Mouse (Mus musculus) C2C12 (cell line): ENCODE data around the gene Gm20532. TPM values are rescaled to one million over a fixed set of nuclear protein-coding genes. Genes with fewer than 3 reads are reported as not detected.

Experiments used
- H3K27me3 ChIP-seq: one replicate; pipeline ENCODE4 v1.6.1; 2011; ENCODE audit not compliant: control insufficient read depth, insufficient read depth, insufficient read length
- H3K36me3 ChIP-seq: one replicate; pipeline ENCODE4 v1.6.1; 2011; ENCODE audit not compliant: control insufficient read depth, insufficient read depth
- H3K4me3 ChIP-seq: one replicate; pipeline ENCODE4 v1.5.1; 2011; ENCODE audit warnings: mild to moderate bottlenecking, control low read depth; ENCODE audit not compliant: poor library complexity, insufficient read depth, severe bottlenecking
- H3K79me2 ChIP-seq: one replicate; pipeline ENCODE4 v1.6.1; 2011; ENCODE audit not compliant: control insufficient read depth, insufficient read depth
- H3K79me3 ChIP-seq: one replicate; pipeline ENCODE4 v1.6.1; 2011; ENCODE audit warnings: low read depth, control low read depth
- H3ac ChIP-seq: one replicate; pipeline ENCODE3; 2011; ENCODE audit warnings: low read depth; ENCODE audit not compliant: control insufficient read depth, insufficient read length
- CEBPB ChIP-seq: IDR thresholded peaks from one replicate; pipeline ENCODE4 v1.6.1; 2011; ENCODE audit warnings: low read depth, mild to moderate bottlenecking, control low read depth, moderate library complexity
- CTCF ChIP-seq: IDR thresholded peaks from one replicate; pipeline ENCODE4 v1.5.1; 2011; ENCODE audit not compliant: control insufficient read depth, insufficient read depth, insufficient read length
- FOSL1 ChIP-seq: IDR thresholded peaks from one replicate; pipeline ENCODE4 v1.8.0; 2011; ENCODE audit warnings: mild to moderate bottlenecking, low read length; ENCODE audit not compliant: poor library complexity, insufficient read depth, severe bottlenecking
- MAX ChIP-seq: IDR thresholded peaks from one replicate; pipeline ENCODE4 v1.6.1; 2011; ENCODE audit warnings: mild to moderate bottlenecking, control low read depth
- MYOD1 ChIP-seq: IDR thresholded peaks from one replicate; pipeline ENCODE4 v1.6.1; 2011; ENCODE audit warnings: low read depth; ENCODE audit not compliant: control insufficient read depth, insufficient read length
- MYOG ChIP-seq: IDR thresholded peaks from one replicate; pipeline ENCODE4 v1.6.1; 2011; ENCODE audit not compliant: control insufficient read depth, insufficient read length; ENCODE audit errors: extremely low read depth
- USF1 ChIP-seq: IDR thresholded peaks from one replicate; pipeline ENCODE4 v1.6.1; 2011; ENCODE audit warnings: low read depth, mild to moderate bottlenecking, control low read depth, moderate library complexity
- polyA plus RNA-seq: library from polyadenylated mRNA; unstranded; fragments of >200 nt; fragmentation: generic; extraction: Trizol; gene quantifications from one replicate; pipeline ENCODE4 v1.2.1, GENCODE M21; 2012; ENCODE audit warnings: missing spikeins

Gm20532 gene
- polyA plus RNA-seq, 1 experiment, result not detected

DNA sequence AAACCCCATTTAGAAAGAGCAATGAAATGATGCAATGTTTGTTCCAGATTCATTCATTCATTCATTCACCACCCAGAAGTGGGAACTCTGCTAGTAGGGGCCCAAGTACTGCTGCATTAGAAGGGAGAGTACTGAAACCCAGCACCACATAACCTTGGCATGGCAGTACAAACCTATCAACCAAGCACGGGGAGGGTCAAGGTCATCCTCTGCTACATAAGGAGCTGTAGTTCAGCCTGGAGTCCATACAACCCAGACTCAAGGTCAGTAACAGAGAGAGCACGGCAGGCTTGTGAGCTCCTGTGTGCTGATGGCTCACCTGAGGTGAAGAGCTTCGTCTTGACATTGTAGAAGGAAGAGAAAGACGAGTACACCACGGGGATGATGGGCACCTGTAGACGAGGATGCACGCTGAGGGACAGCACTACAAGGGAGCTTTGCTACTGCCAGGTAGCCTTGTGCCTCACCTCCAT, 8.1 kb downstream of the Gm20532 start:
- no peak overlapping the region for H3ac ChIP-seq
- TF ChIP-seq USF1 (no peak), CEBPB (no peak), FOSL1 (no peak)
- H3K79me3 ChIP-seq, result no peaks in the 10 kb centered on the region
- H3K4me3 ChIP-seq, result no peak overlapping the region
- H3K27me3 ChIP-seq, result no peaks in the 10 kb centered on the region
- no peaks in the 10 kb centered on the region for H3K79me2 ChIP-seq
- H3K36me3 ChIP-seq, result peaks cover 16% of the 10 kb centered on the region

DNA sequence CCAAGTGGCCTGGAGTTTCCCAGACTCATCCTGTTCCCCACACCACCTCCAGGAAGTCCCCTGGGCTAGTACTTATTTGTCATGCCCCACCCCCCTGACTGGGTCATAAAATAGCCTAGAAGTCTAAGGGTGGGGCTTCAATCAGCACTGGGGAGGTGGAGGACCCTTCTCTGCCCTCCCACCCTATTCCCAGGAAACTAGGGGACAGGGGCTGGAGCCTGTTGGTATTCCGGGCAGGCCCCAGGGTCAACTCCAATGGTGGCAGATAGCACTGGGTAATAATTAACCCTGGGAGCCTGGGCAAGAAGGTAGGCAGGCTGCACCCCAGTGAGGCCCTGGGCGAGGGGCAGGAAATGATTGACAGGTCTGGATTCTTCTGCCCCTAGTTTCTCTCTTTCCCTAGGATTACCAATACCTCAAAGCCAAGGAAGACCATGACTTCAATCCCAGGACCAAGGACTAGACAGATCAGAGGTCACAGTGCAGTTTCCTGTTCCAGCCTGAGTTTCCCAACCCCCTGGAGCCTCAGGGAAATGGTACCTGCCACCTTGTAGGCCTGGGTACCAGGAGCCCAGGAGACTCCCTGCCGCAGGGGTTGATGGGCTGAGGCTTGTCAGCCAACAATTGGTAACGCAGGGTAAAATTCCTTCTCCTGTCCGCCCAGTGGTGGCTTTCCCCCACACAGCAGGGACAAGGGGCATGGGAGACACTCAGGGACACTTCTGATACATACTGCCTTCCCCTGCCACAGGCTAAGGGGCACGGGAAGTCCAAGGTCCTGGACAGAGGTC, 8.7 kb downstream of the Gm20532 start:
- TF ChIP-seq USF1, result no peak
- no peak for TF ChIP-seq MYOG
- no peak for TF ChIP-seq MAX
- no peak for TF ChIP-seq MYOD1
- TF ChIP-seq CEBPB, result no peak
- no peak for TF ChIP-seq CTCF
- no peak for TF ChIP-seq FOSL1
- Histone ChIP-seq H3K4me3 (no peak overlapping the region), H3ac (no peak overlapping the region)

DNA sequence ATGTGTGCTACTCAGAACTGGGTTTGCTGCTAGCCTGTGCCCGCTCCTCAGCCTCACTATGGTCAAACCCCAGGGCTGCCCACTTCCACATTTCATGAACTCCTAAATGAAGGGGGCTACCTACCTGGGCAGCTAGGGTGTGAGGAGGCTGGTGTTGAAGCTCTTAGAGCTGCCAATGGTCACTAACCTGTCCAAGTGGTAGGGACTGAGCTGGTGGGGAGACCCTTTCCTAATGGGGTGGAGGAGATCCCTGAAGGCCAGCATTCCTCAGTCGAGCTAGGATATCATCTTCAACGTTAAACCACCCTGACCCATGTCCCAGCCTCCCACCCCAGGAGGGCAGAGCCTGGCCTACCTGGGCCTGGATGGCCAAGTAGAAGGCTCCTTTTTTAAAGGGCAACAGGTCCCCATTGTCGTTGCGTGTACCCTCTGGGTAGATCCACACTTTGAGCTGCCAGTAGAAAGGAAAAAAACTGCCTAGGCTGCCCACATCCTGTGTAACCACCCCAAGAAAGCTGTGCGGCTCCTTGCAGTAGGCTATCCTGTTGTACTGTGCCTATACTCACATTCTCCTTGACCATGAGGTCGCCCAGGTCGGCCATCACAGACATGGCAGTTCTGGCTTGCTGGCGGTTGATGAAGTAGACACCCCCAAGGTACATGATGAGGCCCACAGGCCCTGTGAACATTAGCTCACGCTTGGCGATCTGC, 9.4 kb downstream of the Gm20532 start:
- Histone ChIP-seq H3K79me3 (no peaks in the 10 kb centered on the region), H3K36me3 (peaks cover 16% of the 10 kb centered on the region), H3K79me2 (peaks cover 5% of the 10 kb centered on the region), H3ac (no peak overlapping the region), H3K27me3 (no peaks in the 10 kb centered on the region), H3K4me3 (no peak overlapping the region)
- no peak for TF ChIP-seq USF1
- no peak for TF ChIP-seq MYOG
- TF ChIP-seq CEBPB, result no peak
- TF ChIP-seq MYOD1, result no peak
- TF ChIP-seq FOSL1, result no peak
- no peak for TF ChIP-seq CTCF
- TF ChIP-seq MAX, result no peak

More for the DNA sequence above, 8.7 kb downstream of the Gm20532 start:
- H3K36me3 ChIP-seq, result peaks cover 16% of the 10 kb centered on the region
- H3K79me2 ChIP-seq, result peaks cover 5% of the 10 kb centered on the region
- no peaks in the 10 kb centered on the region for H3K27me3 ChIP-seq
- no peaks in the 10 kb centered on the region for H3K79me3 ChIP-seq

DNA sequence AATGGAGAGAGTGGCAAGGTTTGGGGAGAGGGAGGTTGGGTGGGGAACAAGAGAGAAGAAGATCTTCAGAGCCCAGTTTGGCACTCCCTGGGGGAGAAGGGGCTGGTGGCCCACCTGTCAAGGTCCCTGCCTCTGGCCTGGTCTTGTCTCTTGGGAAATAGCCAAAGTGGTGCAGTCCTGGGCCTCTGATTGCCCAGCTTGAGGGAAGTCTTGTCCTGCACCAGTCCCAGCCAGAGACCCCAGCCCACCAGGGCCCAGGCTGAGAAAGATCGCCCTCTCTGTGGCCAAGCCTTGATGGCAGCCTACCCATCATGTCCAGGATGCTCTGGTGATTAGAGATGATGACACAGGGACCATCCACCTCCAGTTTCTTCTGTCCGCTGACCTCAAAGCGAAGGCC, 10.5 kb downstream of the Gm20532 start:
- no peak overlapping the region for H3ac ChIP-seq
- H3K27me3 ChIP-seq, result no peaks in the 10 kb centered on the region
- no peak for TF ChIP-seq FOSL1
- no peak for TF ChIP-seq USF1
- TF ChIP-seq MYOD1, result no peak
- TF ChIP-seq CEBPB, result no peak
- no peak for TF ChIP-seq MYOG
- no peak for TF ChIP-seq CTCF
- no peak for TF ChIP-seq MAX

GRCm38 (mm10) chr2:26597810-26598209, 11.4 kb downstream of the Gm20532 start:
- TF ChIP-seq CEBPB, result no peak
- no peak for TF ChIP-seq CTCF
- TF ChIP-seq USF1, result no peak
- no peak for TF ChIP-seq MAX
- no peak for TF ChIP-seq FOSL1
- TF ChIP-seq MYOD1, result no peak
- TF ChIP-seq MYOG, result no peak
- Histone ChIP-seq H3ac (no peak overlapping the region), H3K36me3 (peaks cover 16% of the 10 kb centered on the region), H3K4me3 (no peak overlapping the region), H3K27me3 (no peaks in the 10 kb centered on the region), H3K79me2 (peaks cover 10% of the 10 kb centered on the region), H3K79me3 (no peaks in the 10 kb centered on the region)

More for the DNA sequence above, 10.5 kb downstream of the Gm20532 start:
- Histone ChIP-seq H3K4me3 (no peak overlapping the region), H3K79me2 (peaks cover 5% of the 10 kb centered on the region), H3K36me3 (peaks cover 16% of the 10 kb centered on the region), H3K79me3 (no peaks in the 10 kb centered on the region)
